ENCODE assay signal across 32 mouse cellular contexts in genomic region chr15:97104889-97105391, GRCm38 (mm10). TPM values are rescaled to one million over a fixed set of nuclear protein-coding genes. Genes with fewer than 3 reads are reported as not detected.
DNase-seq lines count a peak whose midpoint lies in the region; ATAC-seq and TF ChIP-seq lines count a peak whose summit lies in the region.
"Had no signal": no experiment of that assay in that cellular context is flagged by ENCODE, and none has a peak within 500 bp of the region (broad histone marks: within the 10 kb centered on the region; RNA-seq: fewer than 3 reads in every experiment).

No protein-coding gene starts in this region.

- H3K4me3 ChIP-seq in liver, adult 2 months (ENCODE audit: insufficient read depth, low read depth, low read length) = no peak overlapping the region
- H3K4me3 ChIP-seq in liver, embryonic 12.5 days = no peak overlapping the region
- no peak overlapping the region for H3K4me3 ChIP-seq in heart, embryonic 12.5 days
- no peak overlapping the region for H3K4me3 ChIP-seq in heart, postnatal 0 days (ENCODE audit: low read depth, low read length)
- H3K4me3 ChIP-seq in thymus, adult 2 months (ENCODE audit: control insufficient read depth, insufficient read depth, low read length) = no peak overlapping the region
- H3K4me3 ChIP-seq: embryonic facial prominence, embryonic 10.5 days; embryonic facial prominence, embryonic 15.5 days; forebrain, embryonic 12.5 days; hindbrain, embryonic 10.5 days; hindbrain, embryonic 15.5 days; limb, embryonic 15.5 days; midbrain, embryonic 10.5 days; midbrain, embryonic 15.5 days had no signal

- H3K36me3 ChIP-seq in liver, adult 2 months (ENCODE audit: control insufficient read depth, insufficient read depth, low read length) = no peaks in the 10 kb centered on the region
- H3K36me3 ChIP-seq in liver, embryonic 12.5 days = no peaks in the 10 kb centered on the region
- no peaks in the 10 kb centered on the region for H3K36me3 ChIP-seq in heart, embryonic 12.5 days
- no peaks in the 10 kb centered on the region for H3K36me3 ChIP-seq in heart, postnatal 0 days (replicated peaks; ENCODE audit: control insufficient read depth, insufficient read depth, low read length)
- H3K36me3 ChIP-seq in thymus, adult 2 months (ENCODE audit: control insufficient read depth, insufficient read depth, low read length) = no peaks in the 10 kb centered on the region
- H3K36me3 ChIP-seq: embryonic facial prominence, embryonic 10.5 days; embryonic facial prominence, embryonic 15.5 days; forebrain, embryonic 12.5 days; hindbrain, embryonic 10.5 days; hindbrain, embryonic 15.5 days; limb, embryonic 15.5 days; midbrain, embryonic 10.5 days; midbrain, embryonic 15.5 days had no signal

- H3K4me2 ChIP-seq in liver, embryonic 12.5 days = no peak overlapping the region
- H3K4me2 ChIP-seq in heart, embryonic 12.5 days = no peak overlapping the region
- H3K4me2 ChIP-seq in heart, postnatal 0 days (ENCODE audit: low read depth, low read length) = no peak overlapping the region
- H3K4me2 ChIP-seq: embryonic facial prominence, embryonic 15.5 days; forebrain, embryonic 12.5 days; hindbrain, embryonic 15.5 days; limb, embryonic 15.5 days; midbrain, embryonic 15.5 days had no signal

- peaks cover 7% of the 10 kb centered on the region for H3K4me1 ChIP-seq in liver, adult 2 months (ENCODE audit: control insufficient read depth, insufficient read depth, low read length)
- H3K4me1 ChIP-seq in liver, embryonic 12.5 days = peaks cover 16% of the 10 kb centered on the region
- peaks cover 59% of the 10 kb centered on the region for H3K4me1 ChIP-seq in heart, embryonic 12.5 days (replicated peaks)
- H3K4me1 ChIP-seq in heart, postnatal 0 days (ENCODE audit: control insufficient read depth, insufficient read depth) = peaks cover 34% of the 10 kb centered on the region
- H3K4me1 ChIP-seq in thymus, adult 2 months (replicated peaks; ENCODE audit: control insufficient read depth, insufficient read depth, low read length) = no peaks in the 10 kb centered on the region
- H3K4me1 ChIP-seq: forebrain, embryonic 12.5 days; hindbrain, embryonic 15.5 days; midbrain, embryonic 10.5 days had no signal

- peak; percentile 88 for DNase-seq in heart, adult 11 months
- DNase-seq in heart, postnatal 25 days (ENCODE audit: low spot score) = no peak
- DNase-seq in liver, adult 2 months (ENCODE audit: extremely low read depth, low read depth, low spot score) = peak; percentile 77
- DNase-seq in heart, postnatal 0 days (ENCODE audit: low spot score) = no peak
- no peak for DNase-seq in thymus, adult 2 months
- DNase-seq in left cerebral cortex, adult 9 months (ENCODE audit: low spot score in 2 of 2) = no peak
- DNase-seq: adrenal gland, adult 2 months; cerebellum, adult 8-10 months; cerebellum, postnatal 25 days; forebrain, postnatal 0 days; kidney, adult 2 months; kidney, postnatal 4 days; left cerebral cortex, postnatal 4 days; liver, postnatal 0 days; right cerebral cortex, postnatal 25 days; thymus, postnatal 4 days had no signal

- no peak for TF ChIP-seq POLR2A in liver, adult 2 months (IDR thresholded peaks at IDR 0.05; ENCODE audit: extremely low read depth, insufficient read depth, low read length)
- no peak for TF ChIP-seq POLR2A in thymus, adult 2 months (IDR thresholded peaks at IDR 0.05; ENCODE audit: control insufficient read depth, extremely low read depth, insufficient read depth, low read length, poor library complexity)

- H3K79me2 ChIP-seq in liver, adult 2 months (ENCODE audit: control insufficient read depth, insufficient read depth, low read length) = no peaks in the 10 kb centered on the region

- TF ChIP-seq CTCF in liver, adult 2 months (IDR thresholded peaks at IDR 0.05; ENCODE audit: low read depth, low read length) = no peak
- TF ChIP-seq CTCF in heart, postnatal 0 days (IDR thresholded peaks at IDR 0.05; ENCODE audit: low read depth) = no peak
- no peak for TF ChIP-seq CTCF in thymus, adult 2 months (IDR thresholded peaks at IDR 0.05; ENCODE audit: borderline replicate concordance, control insufficient read depth, extremely low read depth, insufficient read depth, low read length, poor library complexity)

- no peaks in the 10 kb centered on the region for H3K27me3 ChIP-seq in liver, adult 2 months (ENCODE audit: control insufficient read depth, insufficient read depth, low read length)
- no peaks in the 10 kb centered on the region for H3K27me3 ChIP-seq in liver, embryonic 12.5 days (replicated peaks)
- no peaks in the 10 kb centered on the region for H3K27me3 ChIP-seq in heart, embryonic 12.5 days (replicated peaks)
- H3K27me3 ChIP-seq in heart, postnatal 0 days (ENCODE audit: control insufficient read depth, insufficient read depth, low read length) = no peaks in the 10 kb centered on the region
- no peaks in the 10 kb centered on the region for H3K27me3 ChIP-seq in thymus, adult 2 months (ENCODE audit: control insufficient read depth, insufficient read depth, low read length)
- H3K27me3 ChIP-seq: CH12.LX; embryonic facial prominence, embryonic 15.5 days; forebrain, embryonic 12.5 days; hindbrain, embryonic 15.5 days; limb, embryonic 15.5 days; midbrain, embryonic 15.5 days had no signal

- 15% methylated on average over 3 of the region's 3 CpGs for WGBS in liver, adult 2 months
- 29% methylated on average over 3 of the region's 3 CpGs for WGBS in liver, embryonic 12.5 days (ENCODE audit: insufficient replicate concordance)
- WGBS in heart, embryonic 12.5 days = 5% methylated on average over 3 of the region's 3 CpGs
- 15% methylated on average over 3 of the region's 3 CpGs for whole genome bisulfite sequencing in heart, postnatal 0 days
- 82% methylated on average over 3 of the region's 3 CpGs for WGBS in thymus, adult 2 months

- ATAC-seq in liver, embryonic 12.5 days = no peak
- peak; percentile 47; the same call in 1 of the 2 replicates for ATAC-seq in heart, embryonic 12.5 days (ENCODE audit: insufficient number of reproducible peaks, low FRiP score)
- no peak for ATAC-seq in heart, postnatal 0 days (ENCODE audit: insufficient read depth, low read depth)
- ATAC-seq: activated CD4-positive, CD25-positive, alpha-beta regulatory T cell, adult 4 months; forebrain, postnatal 0 days; inflammation-experienced regulatory T-cells, adult 6 months; liver, postnatal 0 days; lung, postnatal 0 days; midbrain, embryonic 15.5 days had no signal

- no peak overlapping the region for H3K9ac ChIP-seq in liver, adult 2 months (ENCODE audit: low read depth, low read length)
- H3K9ac ChIP-seq in liver, embryonic 12.5 days = no peak overlapping the region
- H3K9ac ChIP-seq in heart, embryonic 12.5 days = no peak overlapping the region
- no peak overlapping the region for H3K9ac ChIP-seq in heart, postnatal 0 days (replicated peaks; ENCODE audit: low read depth, low read length)
- H3K9ac ChIP-seq: embryonic facial prominence, embryonic 15.5 days; forebrain, embryonic 12.5 days; forebrain, postnatal 0 days; hindbrain, embryonic 15.5 days; limb, embryonic 15.5 days; liver, postnatal 0 days; midbrain, embryonic 15.5 days had no signal

- no peak overlapping the region for H3K27ac ChIP-seq in liver, adult 2 months (replicated peaks; ENCODE audit: insufficient read depth, low read depth, low read length)
- H3K27ac ChIP-seq in liver, embryonic 12.5 days = no peak overlapping the region
- peak overlapping the region; percentile 53 for H3K27ac ChIP-seq in heart, embryonic 12.5 days (ENCODE audit: poor library complexity, severe bottlenecking)
- H3K27ac ChIP-seq in heart, postnatal 0 days (ENCODE audit: low read depth) = peak overlapping the region; percentile 73
- H3K27ac ChIP-seq in thymus, adult 2 months (ENCODE audit: control insufficient read depth, insufficient read depth, low read length) = no peak overlapping the region
- H3K27ac ChIP-seq: embryonic facial prominence, embryonic 10.5 days; embryonic facial prominence, embryonic 15.5 days; forebrain, embryonic 12.5 days; hindbrain, embryonic 10.5 days; hindbrain, embryonic 15.5 days; limb, embryonic 15.5 days; midbrain, embryonic 10.5 days; midbrain, embryonic 15.5 days had no signal

- intact Hi-C loops in heart, postnatal 25 days (cut with DNase I) = loop anchor here (5.0 kb wide), 1 partner anchor 103 kb away; no protein-coding TSS in a partner anchor

- no peak for TF ChIP-seq EP300 in heart, postnatal 0 days (IDR thresholded peaks at IDR 0.05; ENCODE audit: low read depth)

- no peaks in the 10 kb centered on the region for H3K9me3 ChIP-seq in liver, embryonic 12.5 days (replicated peaks)
- H3K9me3 ChIP-seq in heart, embryonic 12.5 days (replicated peaks) = no peaks in the 10 kb centered on the region
- no peaks in the 10 kb centered on the region for H3K9me3 ChIP-seq in heart, postnatal 0 days (replicated peaks; ENCODE audit: control insufficient read depth, low read length)
- H3K9me3 ChIP-seq: embryonic facial prominence, embryonic 10.5 days; embryonic facial prominence, embryonic 15.5 days; forebrain, embryonic 12.5 days; hindbrain, embryonic 10.5 days; hindbrain, embryonic 15.5 days; limb, embryonic 15.5 days; midbrain, embryonic 10.5 days; midbrain, embryonic 15.5 days had no signal

RNA-seq across cellular contexts. Expression of gene Slc38a4, which starts 49.2 kb away (rescaled TPM):
- 10 to 100 TPM; 10.6 to 17.1 TPM for total RNA-seq in heart, postnatal 25 days (2021)
- total RNA-seq in liver, adult 2 months (2014; rRNA removed) = 1,197 and 1,621 TPM in 2 replicates
- polyA plus RNA-seq in liver, adult 2 months (2012; rRNA removed) = 659 and 663 TPM in 2 replicates
- polyA plus RNA-seq in liver, embryonic 12.5 days (2016; fragmentation: Nextera tagmentation; extraction: Ambion mirVana) = 43.1 and 45.1 TPM in 2 replicates
- 159 and 174 TPM in 2 replicates for polyA plus RNA-seq in heart, embryonic 12.5 days (2016; fragmentation: Nextera tagmentation; extraction: Ambion mirVana)
- 92.1 and 111 TPM in 2 replicates for total RNA-seq in heart, postnatal 0 days (2014; rRNA removed; ENCODE audit: low replicate concordance)
- polyA plus RNA-seq in heart, postnatal 0 days (2015; fragmentation: Nextera tagmentation; extraction: Ambion mirVana) = 56.3 and 57.5 TPM in 2 replicates
- polyA plus RNA-seq in thymus, adult 2 months (2012; rRNA removed) = 1.8 and 2.2 TPM in 2 replicates
- total RNA-seq: megakaryocyte progenitor cell, adult 5-6 weeks; neutrophil, adult 5-6 weeks had no signal
- polyA plus RNA-seq: activated CD4-positive, CD25-positive, alpha-beta regulatory T cell, adult 4 months; inflammation-experienced regulatory T-cells, adult 6 months had no signal

Comparison
In these comparisons a context has a peak if more than half of its experiments do, and no peak if none do; other contexts are left out.
1. DNase-seq: peak in heart, adult 11 months (single experiment) and liver, adult 2 months (single experiment); none in heart, postnatal 25 days (single experiment), heart, postnatal 0 days (single experiment), thymus, adult 2 months (single experiment) and left cerebral cortex, adult 9 months (0 of 2).
2. H3K27ac ChIP-seq: peak in heart, embryonic 12.5 days (single experiment) and heart, postnatal 0 days (single experiment); none in liver, adult 2 months (single experiment), liver, embryonic 12.5 days (single experiment) and thymus, adult 2 months (single experiment).
3. RNA of gene Slc38a4, which starts 49.2 kb away (polyA plus RNA-seq): 659 to 663 TPM in liver, adult 2 months, 159 to 174 TPM in heart, embryonic 12.5 days, 56.3 to 57.5 TPM in heart, postnatal 0 days and 43.1 to 45.1 TPM in liver, embryonic 12.5 days; 1.8 to 2.2 TPM in thymus, adult 2 months; every median in the first group is over 10 times any median in the second.